Mouse (Mus musculus): Measurements from ENCODE around the gene Lamtor2.

- no peak for TF ChIP-seq GATA1 (IDR thresholded peaks at IDR 0.05; ENCODE audit: borderline replicate concordance, low read length)
- TF ChIP-seq FLI1 (IDR thresholded peaks at IDR 0.05; ENCODE audit: low read length), result no peak
Measured at GRCm38 (mm10) chr3:88530082-88530864, 22.6 kb downstream of the Lamtor2 start.

Data from megakaryocyte, embryonic 14.5 days (primary cell).